Comparison of ENCODE assay signal across 12 mouse cellular contexts in the genomic region with DNA sequence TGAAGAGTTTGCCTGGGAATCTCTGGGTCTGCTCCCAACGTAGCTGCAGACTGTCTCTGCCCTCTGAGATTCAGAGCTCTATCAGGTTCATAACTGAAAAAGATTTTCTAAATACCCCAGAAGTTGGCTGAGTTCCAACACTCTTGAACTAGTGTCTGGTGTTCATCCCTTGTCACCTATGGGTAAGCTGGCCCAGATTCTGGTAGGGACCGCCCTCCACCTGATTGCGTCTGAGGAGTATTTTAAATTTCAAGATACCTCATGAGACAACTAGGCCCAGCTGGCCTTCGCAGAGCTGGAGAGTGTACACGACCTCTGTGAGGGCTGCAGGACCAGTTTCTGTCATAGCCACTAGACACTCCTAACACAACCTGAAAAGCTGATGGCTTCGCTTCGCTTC.
"Had no signal": no experiment of that assay in that cellular context is flagged by ENCODE, and none has a peak within 500 bp of the region (broad histone marks: within the 10 kb centered on the region; RNA-seq: fewer than 3 reads in every experiment).

No protein-coding gene starts in this region.

- H3K9ac ChIP-seq: limb, embryonic 12.5 days; liver, embryonic 13.5 days; liver, postnatal 0 days; midbrain, embryonic 15.5 days; neural tube, embryonic 12.5 days had no signal

- DNase-seq: kidney, adult 18-20 months; kidney, postnatal 14 days; layer of hippocampus, adult 9-11 months; liver; liver, embryonic 13.5 days; liver, postnatal 0 days; lung, postnatal 36 days; spleen, adult 18-20 months; thymus, postnatal 36 days had no signal

- H3K4me1 ChIP-seq: limb, embryonic 12.5 days; midbrain, embryonic 15.5 days; neural tube, embryonic 12.5 days had no signal

- ATAC-seq: liver, postnatal 0 days; midbrain, embryonic 15.5 days had no signal

- H3K27me3 ChIP-seq: limb, embryonic 12.5 days; liver, embryonic 13.5 days; midbrain, embryonic 15.5 days; neural tube, embryonic 12.5 days had no signal

- H3K9me3 ChIP-seq: limb, embryonic 12.5 days; liver, embryonic 13.5 days; midbrain, embryonic 15.5 days; neural tube, embryonic 12.5 days had no signal

- H3K4me2 ChIP-seq: limb, embryonic 12.5 days; liver, embryonic 13.5 days; midbrain, embryonic 15.5 days; neural tube, embryonic 12.5 days had no signal

- H3K4me3 ChIP-seq: limb, embryonic 12.5 days; liver, embryonic 13.5 days; midbrain, embryonic 15.5 days; neural tube, embryonic 12.5 days had no signal

- H3K27ac ChIP-seq: limb, embryonic 12.5 days; liver, embryonic 13.5 days; midbrain, embryonic 15.5 days; neural tube, embryonic 12.5 days had no signal
